Mouse (Mus musculus): ENCODE measurements around the gene Podxl2. TPM values are rescaled to one million over a fixed set of nuclear protein-coding genes. Genes with fewer than 3 reads are reported as not detected.

The Podxl2 gene
- total RNA-seq (2021) = 10 to 100 TPM; 26.7 to 27.4 TPM
- long read RNA-seq, experiment 1, transcript Podxl2-207 (2 exons, 633 nt) = minor isoform, 12 of 101 reads
- long read RNA-seq, experiment 1, transcript Podxl2-210 (8 exons, 2,065 nt) = major isoform, 69 of 101 reads
- long read RNA-seq, experiment 1, partial matches to known transcripts = 9 of 101 reads
- long read RNA-seq, experiment 1, other reads (novel, unspliced or antisense) = 11 of 101 reads
- long read RNA-seq, experiment 2, transcript Podxl2-207 (2 exons, 633 nt) = minor isoform, 16 of 84 reads
- long read RNA-seq, experiment 2, transcript Podxl2-210 (8 exons, 2,065 nt) = major isoform, 60 of 84 reads
- long read RNA-seq, experiment 2, partial matches to known transcripts = 4 of 84 reads
- long read RNA-seq, experiment 2, other reads (novel, unspliced or antisense) = 4 of 84 reads

- peak; percentile 87 to 88 for DNase-seq
- intact Hi-C loops (cut with DNase I) = no loop called here
Measured at GRCm38 (mm10) chr6:88874868-88875508, at the start of gene Podxl2. TSS of gene Podxl2 (minus strand) at chr6:88875044.

- intact Hi-C loops (cut with DNase I) = no loop called here
- no peak for DNase-seq
Measured at GRCm38 (mm10) chr6:88918802-88919201, 44.0 kb upstream of the Podxl2 start.

GRCm38 (mm10) chr6:88916153-88916552 is 41.3 kb upstream of the Podxl2 start:
- intact Hi-C loops (cut with DNase I) = no loop called here
- peak in 1 of 2 experiments; percentile 68 for DNase-seq

- intact Hi-C loops (cut with DNase I) = no loop called here
- peak in 1 of 2 experiments; percentile 46 for DNase-seq
Measured at GRCm38 (mm10) chr6:88915510-88915909, 40.7 kb upstream of the Podxl2 start.

- intact Hi-C loops (cut with DNase I) = no loop called here
- peak in 1 of 2 experiments; percentile 48 for DNase-seq
Measured at GRCm38 (mm10) chr6:88914799-88915198, 40.0 kb upstream of the Podxl2 start.

- DNase-seq = no peak
- intact Hi-C loops (cut with DNase I) = no loop called here
Measured at GRCm38 (mm10) chr6:88913440-88913839, 38.6 kb upstream of the Podxl2 start.

GRCm38 (mm10) chr6:88913022-88913421 is 38.2 kb upstream of the Podxl2 start:
- peak; percentile 36 to 56 for DNase-seq
- intact Hi-C loops (cut with DNase I) = no loop called here

- DNase-seq = no peak
- intact Hi-C loops (cut with DNase I) = no loop called here
Measured at GRCm38 (mm10) chr6:88909151-88909550, 34.3 kb upstream of the Podxl2 start.

- intact Hi-C loops (cut with DNase I) = no loop called here
- DNase-seq = peak; percentile 55 to 71
Measured at GRCm38 (mm10) chr6:88906369-88907108, 31.7 kb upstream of the Podxl2 start.

- DNase-seq = no peak
- intact Hi-C loops (cut with DNase I) = no loop called here
Measured at GRCm38 (mm10) chr6:88905042-88905441, 30.2 kb upstream of the Podxl2 start.

- no peak for DNase-seq
- intact Hi-C loops (cut with DNase I) = no loop called here
Measured at GRCm38 (mm10) chr6:88904456-88904974, 29.7 kb upstream of the Podxl2 start.

- intact Hi-C loops (cut with DNase I) = no loop called here
Measured at GRCm38 (mm10) chr6:88903708-88904107, 28.9 kb upstream of the Podxl2 start.

GRCm38 (mm10) chr6:88901947-88902820 is 27.3 kb upstream of the Podxl2 start, which contains the start of gene Tpra1:
TSS of gene Tpra1 (plus strand) at chr6:88902251.
- intact Hi-C loops (cut with DNase I) = no loop called here

More at GRCm38 (mm10) chr6:88903708-88904107, 28.9 kb upstream of the Podxl2 start:
- no peak for DNase-seq

GRCm38 (mm10) chr6:88901471-88901870 is 26.6 kb upstream of the Podxl2 start:
- DNase-seq = no peak
- intact Hi-C loops (cut with DNase I) = no loop called here

More at GRCm38 (mm10) chr6:88901947-88902820, 27.3 kb upstream of the Podxl2 start, which contains the start of gene Tpra1:
- DNase-seq = peak; percentile 92 to 93

- intact Hi-C loops (cut with DNase I) = no loop called here
- no peak for DNase-seq
Measured at GRCm38 (mm10) chr6:88899628-88900027, 24.8 kb upstream of the Podxl2 start.

- DNase-seq = no peak
- intact Hi-C loops (cut with DNase I) = no loop called here
Measured at GRCm38 (mm10) chr6:88899086-88899485, 24.2 kb upstream of the Podxl2 start.

- DNase-seq = peak; percentile 92 to 95
- intact Hi-C loops (cut with DNase I) = no loop called here
Measured at GRCm38 (mm10) chr6:88898534-88899048, 23.7 kb upstream of the Podxl2 start, which contains the start of gene Mcm2. TSS of gene Mcm2 (minus strand) at chr6:88898780.

- intact Hi-C loops (cut with DNase I) = no loop called here
Measured at GRCm38 (mm10) chr6:88897246-88897645, 22.4 kb upstream of the Podxl2 start.

GRCm38 (mm10) chr6:88895943-88896342 is 21.1 kb upstream of the Podxl2 start:
- intact Hi-C loops (cut with DNase I) = no loop called here
- DNase-seq = no peak

More at GRCm38 (mm10) chr6:88897246-88897645, 22.4 kb upstream of the Podxl2 start:
- no peak for DNase-seq

Measured in heart, postnatal 14 days (tissue).